Mouse (Mus musculus): ENCODE measurements around the gene Rab12. TPM values are rescaled to one million over a fixed set of nuclear protein-coding genes. Genes with fewer than 3 reads are reported as not detected.

The Rab12 gene
- polyA plus RNA-seq, 1 experiment from 2014 or later, result 60.1 TPM

- H3K4me3 ChIP-seq (ENCODE audit: low read depth, low read length), result no peak overlapping the region
- no peaks in the 10 kb centered on the region for H3K4me1 ChIP-seq (ENCODE audit: control insufficient read depth, insufficient read depth, low read length)
- 79% methylated on average over 9 of the region's 9 CpGs for WGBS
- H3K9me3 ChIP-seq (ENCODE audit: control insufficient read depth, low read length), result no peaks in the 10 kb centered on the region
- ATAC-seq (ENCODE audit: low read depth) (no peak), DNase-seq (ENCODE audit: low spot score) (peak; percentile 30)
- no peak overlapping the region for H3K9ac ChIP-seq (ENCODE audit: low read depth, low read length)
- H3K4me2 ChIP-seq (ENCODE audit: low read depth, low read length), result no peak overlapping the region
- H3K36me3 ChIP-seq (ENCODE audit: control insufficient read depth, insufficient read depth, low read length), result peaks cover 37% of the 10 kb centered on the region
- no peak overlapping the region for H3K27ac ChIP-seq (replicated peaks; ENCODE audit: low read depth, low read length)
- H3K27me3 ChIP-seq (replicated peaks; ENCODE audit: control insufficient read depth, insufficient read depth, low read length), result no peaks in the 10 kb centered on the region
These were observed 12.2 kb downstream of the Rab12 start for GRCm38 (mm10) chr17:66507049-66507954.

- H3K27ac ChIP-seq (replicated peaks; ENCODE audit: low read depth, low read length), result no peak overlapping the region
- WGBS, result 84% methylated on average over 8 of the region's 8 CpGs
- H3K4me1 ChIP-seq (ENCODE audit: control insufficient read depth, insufficient read depth, low read length), result no peaks in the 10 kb centered on the region
- H3K4me3 ChIP-seq (ENCODE audit: low read depth, low read length), result no peak overlapping the region
- H3K9ac ChIP-seq (ENCODE audit: low read depth, low read length), result no peak overlapping the region
- H3K36me3 ChIP-seq (ENCODE audit: control insufficient read depth, insufficient read depth, low read length), result peaks cover 48% of the 10 kb centered on the region
- no peak for DNase-seq (ENCODE audit: low spot score)
- no peaks in the 10 kb centered on the region for H3K9me3 ChIP-seq (ENCODE audit: control insufficient read depth, low read length)
- ATAC-seq (ENCODE audit: low read depth), result no peak
- no peaks in the 10 kb centered on the region for H3K27me3 ChIP-seq (replicated peaks; ENCODE audit: control insufficient read depth, insufficient read depth, low read length)
- no peak overlapping the region for H3K4me2 ChIP-seq (ENCODE audit: low read depth, low read length)
These were observed 14.6 kb downstream of the Rab12 start for GRCm38 (mm10) chr17:66504964-66505363.

GRCm38 (mm10) chr17:66504248-66504647, 15.3 kb downstream of the Rab12 start:
- H3K9ac ChIP-seq (ENCODE audit: low read depth, low read length), result no peak overlapping the region
- no peaks in the 10 kb centered on the region for H3K4me1 ChIP-seq (ENCODE audit: control insufficient read depth, insufficient read depth, low read length)
- 92% methylated on average over 2 of the region's 2 CpGs for WGBS
- H3K4me2 ChIP-seq (ENCODE audit: low read depth, low read length), result no peak overlapping the region
- DNase-seq (ENCODE audit: low spot score) (no peak), ATAC-seq (ENCODE audit: low read depth) (no peak)
- no peak overlapping the region for H3K4me3 ChIP-seq (ENCODE audit: low read depth, low read length)
- H3K36me3 ChIP-seq (ENCODE audit: control insufficient read depth, insufficient read depth, low read length), result peaks cover 56% of the 10 kb centered on the region
- no peaks in the 10 kb centered on the region for H3K27me3 ChIP-seq (replicated peaks; ENCODE audit: control insufficient read depth, insufficient read depth, low read length)
- H3K27ac ChIP-seq (replicated peaks; ENCODE audit: low read depth, low read length), result no peak overlapping the region
- no peaks in the 10 kb centered on the region for H3K9me3 ChIP-seq (ENCODE audit: control insufficient read depth, low read length)

GRCm38 (mm10) chr17:66503466-66503865, 16.1 kb downstream of the Rab12 start:
- H3K36me3 ChIP-seq (ENCODE audit: control insufficient read depth, insufficient read depth, low read length), result peaks cover 59% of the 10 kb centered on the region
- H3K4me2 ChIP-seq (ENCODE audit: low read depth, low read length), result no peak overlapping the region
- H3K4me3 ChIP-seq (ENCODE audit: low read depth, low read length), result no peak overlapping the region
- H3K9ac ChIP-seq (ENCODE audit: low read depth, low read length), result no peak overlapping the region
- ATAC-seq (ENCODE audit: low read depth), result no peak
- 86% methylated on average over 9 of the region's 9 CpGs for WGBS
- H3K9me3 ChIP-seq (ENCODE audit: control insufficient read depth, low read length), result no peaks in the 10 kb centered on the region
- no peak for DNase-seq (ENCODE audit: low spot score)
- H3K4me1 ChIP-seq (ENCODE audit: control insufficient read depth, insufficient read depth, low read length), result no peaks in the 10 kb centered on the region
- no peak overlapping the region for H3K27ac ChIP-seq (replicated peaks; ENCODE audit: low read depth, low read length)
- no peaks in the 10 kb centered on the region for H3K27me3 ChIP-seq (replicated peaks; ENCODE audit: control insufficient read depth, insufficient read depth, low read length)

GRCm38 (mm10) chr17:66502865-66503264, 16.7 kb downstream of the Rab12 start:
- no peak overlapping the region for H3K27ac ChIP-seq (replicated peaks; ENCODE audit: low read depth, low read length)
- H3K4me2 ChIP-seq (ENCODE audit: low read depth, low read length), result no peak overlapping the region
- WGBS, result 83% methylated on average over 6 of the region's 6 CpGs
- peaks cover 63% of the 10 kb centered on the region for H3K36me3 ChIP-seq (ENCODE audit: control insufficient read depth, insufficient read depth, low read length)
- H3K27me3 ChIP-seq (replicated peaks; ENCODE audit: control insufficient read depth, insufficient read depth, low read length), result no peaks in the 10 kb centered on the region
- no peaks in the 10 kb centered on the region for H3K4me1 ChIP-seq (ENCODE audit: control insufficient read depth, insufficient read depth, low read length)
- H3K9me3 ChIP-seq (ENCODE audit: control insufficient read depth, low read length), result no peaks in the 10 kb centered on the region
- H3K4me3 ChIP-seq (ENCODE audit: low read depth, low read length), result no peak overlapping the region
- no peak for ATAC-seq (ENCODE audit: low read depth)
- H3K9ac ChIP-seq (ENCODE audit: low read depth, low read length), result no peak overlapping the region
- no peak for DNase-seq (ENCODE audit: low spot score)

GRCm38 (mm10) chr17:66498598-66498997, 20.9 kb downstream of the Rab12 start:
- Histone ChIP-seq H3K36me3 (ENCODE audit: control insufficient read depth, insufficient read depth, low read length) (peaks cover 82% of the 10 kb centered on the region), H3K4me1 (ENCODE audit: control insufficient read depth, insufficient read depth, low read length) (no peaks in the 10 kb centered on the region), H3K9ac (ENCODE audit: low read depth, low read length) (no peak overlapping the region), H3K27me3 (replicated peaks; ENCODE audit: control insufficient read depth, insufficient read depth, low read length) (no peaks in the 10 kb centered on the region), H3K4me3 (ENCODE audit: low read depth, low read length) (no peak overlapping the region), H3K27ac (replicated peaks; ENCODE audit: low read depth, low read length) (no peak overlapping the region), H3K4me2 (ENCODE audit: low read depth, low read length) (no peak overlapping the region), H3K9me3 (ENCODE audit: control insufficient read depth, low read length) (no peaks in the 10 kb centered on the region)
- WGBS, result 93% methylated on average over 14 of the region's 14 CpGs
- no peak for DNase-seq (ENCODE audit: low spot score)
- ATAC-seq (ENCODE audit: low read depth), result no peak

- Histone ChIP-seq H3K9ac (ENCODE audit: low read depth, low read length) (no peak overlapping the region), H3K27ac (replicated peaks; ENCODE audit: low read depth, low read length) (no peak overlapping the region), H3K4me2 (ENCODE audit: low read depth, low read length) (no peak overlapping the region), H3K4me3 (ENCODE audit: low read depth, low read length) (no peak overlapping the region), H3K4me1 (ENCODE audit: control insufficient read depth, insufficient read depth, low read length) (no peaks in the 10 kb centered on the region), H3K9me3 (ENCODE audit: control insufficient read depth, low read length) (no peaks in the 10 kb centered on the region), H3K36me3 (ENCODE audit: control insufficient read depth, insufficient read depth, low read length) (peaks cover 73% of the 10 kb centered on the region), H3K27me3 (replicated peaks; ENCODE audit: control insufficient read depth, insufficient read depth, low read length) (no peaks in the 10 kb centered on the region)
- WGBS, result 95% methylated on average over 9 of the region's 9 CpGs
- ATAC-seq (ENCODE audit: low read depth) (no peak), DNase-seq (ENCODE audit: low spot score) (no peak)
These were observed 22.9 kb downstream of the Rab12 start for GRCm38 (mm10) chr17:66496589-66496988.

GRCm38 (mm10) chr17:66490022-66490601, 29.4 kb downstream of the Rab12 start:
- WGBS, result 45% methylated on average over 10 of the region's 10 CpGs
- no peak overlapping the region for H3K9ac ChIP-seq (ENCODE audit: low read depth, low read length)
- ATAC-seq (ENCODE audit: low read depth) (peak; percentile 53; the same call in 1 of the 2 replicates), DNase-seq (ENCODE audit: low spot score) (peak; percentile 42)
- no peaks in the 10 kb centered on the region for H3K4me1 ChIP-seq (ENCODE audit: control insufficient read depth, insufficient read depth, low read length)
- H3K9me3 ChIP-seq (ENCODE audit: control insufficient read depth, low read length), result no peaks in the 10 kb centered on the region
- H3K4me3 ChIP-seq (ENCODE audit: low read depth, low read length), result no peak overlapping the region
- H3K27me3 ChIP-seq (replicated peaks; ENCODE audit: control insufficient read depth, insufficient read depth, low read length), result no peaks in the 10 kb centered on the region
- H3K27ac ChIP-seq (replicated peaks; ENCODE audit: low read depth, low read length), result no peak overlapping the region
- peaks cover 15% of the 10 kb centered on the region for H3K36me3 ChIP-seq (ENCODE audit: control insufficient read depth, insufficient read depth, low read length)
- no peak overlapping the region for H3K4me2 ChIP-seq (ENCODE audit: low read depth, low read length)
